Mouse (Mus musculus) forebrain, embryonic 12.5 days (tissue): ENCODE results near the gene Olfr819. TPM values are rescaled to one million over a fixed set of nuclear protein-coding genes. Genes with fewer than 3 reads are reported as not detected.

ENCODE experiments used
- polyA plus RNA-seq: library from polyadenylated mRNA; unstranded; fragments of >200 nt; fragmentation: Nextera tagmentation; extraction: Ambion mirVana; gene quantifications from 2 replicates; pipeline ENCODE4 v1.2.1, GENCODE M21; 2016

Gene Olfr819
- polyA plus RNA-seq, 1 experiment from 2014 or later: not detected

Other genes with a start within 250 kb of the Olfr819 start
- gene Olfr805, start 237.9 kb downstream of the Olfr819 start, polyA plus RNA-seq: not detected in 2 replicates
- gene Olfr806, start 225.3 kb downstream of the Olfr819 start, polyA plus RNA-seq: not detected in 2 replicates
- not detected in 2 replicates for gene Olfr807, start 209.5 kb downstream of the Olfr819 start, polyA plus RNA-seq
- gene Olfr808, start 201.8 kb downstream of the Olfr819 start, polyA plus RNA-seq: 0.06 TPM in 1 of 2 replicates, not detected in the other
- not detected in 2 replicates for gene Olfr809, start 192.6 kb downstream of the Olfr819 start, polyA plus RNA-seq
- gene Olfr810, start 172.3 kb downstream of the Olfr819 start, polyA plus RNA-seq: not detected in 2 replicates
- not detected in 2 replicates for gene Olfr811, start 162.9 kb downstream of the Olfr819 start, polyA plus RNA-seq
- not detected in 2 replicates for gene Olfr812, start 121.2 kb downstream of the Olfr819 start, polyA plus RNA-seq
- gene Olfr813, start 111.9 kb downstream of the Olfr819 start, polyA plus RNA-seq: not detected in 2 replicates
- not detected in 2 replicates for gene Olfr814, start 87.4 kb downstream of the Olfr819 start, polyA plus RNA-seq
- not detected in 2 replicates for gene Olfr815, start 61.4 kb downstream of the Olfr819 start, polyA plus RNA-seq
- not detected in 2 replicates for gene Olfr816, start 51.7 kb downstream of the Olfr819 start, polyA plus RNA-seq
- gene Olfr818, start 18.2 kb downstream of the Olfr819 start, polyA plus RNA-seq: not detected in 2 replicates
- gene Olfr247, start 8.9 kb upstream of the Olfr819 start, polyA plus RNA-seq: not detected in 2 replicates
- not detected in 2 replicates for gene Gm10310, start 17.8 kb upstream of the Olfr819 start, polyA plus RNA-seq
- not detected in 2 replicates for gene Olfr820, start 45.4 kb upstream of the Olfr819 start, polyA plus RNA-seq
- gene Olfr821, start 63.1 kb upstream of the Olfr819 start, polyA plus RNA-seq: not detected in 2 replicates
- not detected in 2 replicates for gene Olfr822, start 103.9 kb upstream of the Olfr819 start, polyA plus RNA-seq
- gene Olfr823, start 148.1 kb upstream of the Olfr819 start, polyA plus RNA-seq: not detected in 2 replicates
- not detected in 2 replicates for gene Olfr824, start 162.7 kb upstream of the Olfr819 start, polyA plus RNA-seq
- gene Olfr825, start 199.5 kb upstream of the Olfr819 start, polyA plus RNA-seq: not detected in 2 replicates
- not detected in 2 replicates for gene Olfr826, start 216.9 kb upstream of the Olfr819 start, polyA plus RNA-seq
- gene Olfr827, start 247.1 kb upstream of the Olfr819 start, polyA plus RNA-seq: not detected in 2 replicates